Mouse (Mus musculus) cortical plate, adult 2 months (tissue): ENCODE results near the gene Phactr1.

ENCODE experiments used
- CTCF ChIP-seq: fragments of 200-500 bp; IDR thresholded peaks from 2 replicates; pipeline ENCODE4 v1.5.1; 2011; ENCODE audit warnings: mild to moderate bottlenecking, control low read depth, low read length; ENCODE audit not compliant: insufficient read depth; ENCODE audit errors: extremely low read depth
- POLR2A ChIP-seq: fragments of 200-500 bp; IDR thresholded peaks from 2 replicates; pipeline ENCODE4 v1.6.1; 2011; ENCODE audit warnings: mild to moderate bottlenecking, low read length, control low read depth; ENCODE audit not compliant: insufficient read depth; ENCODE audit errors: extremely low read depth

DNA sequence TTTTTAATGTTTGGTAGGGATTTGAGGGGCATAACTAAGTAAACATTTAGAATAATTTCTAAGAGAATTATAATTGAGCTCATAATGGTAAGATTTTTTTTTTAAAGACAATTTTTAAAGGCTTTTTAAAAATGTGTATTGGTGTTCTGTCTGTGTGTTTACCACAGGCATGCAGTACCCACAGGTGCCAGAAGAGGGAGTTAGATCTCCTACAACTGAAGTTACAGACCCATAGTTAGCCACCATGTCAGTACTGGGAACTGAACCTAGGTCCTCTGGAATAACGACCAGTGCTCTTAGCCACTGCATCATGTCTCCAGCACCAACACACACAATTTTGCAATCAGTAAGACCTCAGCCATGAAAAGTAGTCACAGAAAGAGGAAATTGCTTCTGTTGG is 372.8 kb downstream of the Phactr1 start:
- peak; percentile 22; the same call in 1 of the 2 replicates for TF ChIP-seq CTCF
- TF ChIP-seq POLR2A, result no peak
